Mouse (Mus musculus): ENCODE data around the gene Mapk1. TPM values are rescaled to one million over a fixed set of nuclear protein-coding genes. Genes with fewer than 3 reads are reported as not detected.

The Mapk1 gene
- total RNA-seq (2023): 100 to 1,000 TPM; 127 to 135 TPM

DNA sequence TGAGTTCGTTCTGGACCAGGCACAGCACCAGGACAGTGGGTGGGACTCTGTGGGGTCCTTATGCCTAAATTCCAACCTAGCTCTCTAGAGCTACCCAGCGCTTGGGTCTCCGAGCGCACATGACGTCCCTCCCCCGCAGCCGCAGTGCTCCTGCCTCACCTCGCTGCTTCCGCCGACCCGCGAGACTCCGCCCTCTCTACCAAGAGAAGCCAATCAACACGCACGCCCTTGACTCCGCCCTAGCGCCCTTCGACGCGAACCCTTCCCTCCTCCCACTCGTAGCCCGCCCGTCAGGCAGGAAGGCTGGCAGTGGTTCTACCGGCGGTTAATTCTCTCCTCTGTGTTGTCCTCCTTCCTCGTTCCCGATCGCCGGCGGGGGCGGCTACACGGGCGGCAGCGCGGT is at the start of gene Mapk1:
Gene Mapk1, plus strand, starts transcription at position 252 of the 403 bp plus-strand sequence.

DNA sequence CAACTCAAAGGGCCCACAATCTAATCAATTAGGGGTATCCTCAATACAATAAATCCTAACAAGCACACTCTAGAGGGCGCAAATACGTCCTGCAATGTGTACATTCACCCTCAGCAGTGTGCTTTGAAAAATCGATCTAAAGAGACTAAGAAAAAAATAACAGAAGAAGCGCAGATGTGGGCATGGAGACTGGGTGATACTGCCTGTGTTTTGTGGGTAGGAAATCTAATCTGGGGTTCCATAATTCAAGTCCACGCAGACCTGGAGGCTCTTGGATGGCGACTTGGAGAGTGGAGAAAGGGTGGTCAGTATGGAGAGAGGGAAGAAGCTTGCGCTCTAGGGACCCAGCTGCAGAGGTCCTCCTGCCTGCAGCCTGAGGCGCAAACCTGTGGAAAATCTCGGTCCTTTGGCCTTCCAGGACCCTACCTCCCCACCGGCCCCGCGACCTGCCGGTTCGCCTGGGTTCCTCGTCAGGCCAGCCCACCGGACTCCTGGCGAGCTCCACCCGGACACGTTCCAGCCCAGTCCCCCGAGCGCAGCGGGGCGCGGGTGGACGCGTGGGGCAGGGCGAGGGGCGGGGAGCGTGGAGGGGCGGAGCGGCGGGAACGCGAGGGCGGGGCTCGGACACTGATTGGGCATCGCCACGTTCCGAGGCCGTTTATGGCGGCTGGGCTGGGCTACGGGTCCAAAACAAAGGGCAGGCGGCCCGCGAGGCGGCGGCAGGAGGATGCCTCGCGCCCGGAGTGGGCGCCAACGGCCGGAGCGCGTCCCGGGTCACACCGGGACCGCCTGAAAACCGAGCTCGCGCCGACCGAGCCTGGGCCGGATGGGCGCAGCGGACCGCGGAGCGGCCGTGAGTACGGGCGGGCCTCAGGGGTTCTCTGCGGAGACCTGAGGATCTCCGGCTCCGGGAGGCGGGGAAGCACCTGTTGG is 86.6 kb downstream of the Mapk1 start, which contains the start of gene Ypel1:
Gene Ypel1, plus strand, starts transcription at position 186 of the 933 bp plus-strand sequence.

Other genes starting within 250 kb of the Mapk1 start
- 1 to 10 TPM; 1.4 to 1.8 TPM for gene Spag6l, start 153.9 kb upstream of the Mapk1 start, total RNA-seq (2023)
- not detected for gene Igll1, start 119.4 kb upstream of the Mapk1 start, total RNA-seq (2023)
- gene Top3b, start 112.6 kb upstream of the Mapk1 start, total RNA-seq (2023): 10 to 100 TPM; 69.3 to 78.1 TPM
- not detected for gene Vpreb1, start 112.5 kb upstream of the Mapk1 start, total RNA-seq (2023)
- 1 to 10 TPM; 7.1 to 7.6 TPM for gene Ppm1f, start 86.9 kb upstream of the Mapk1 start, total RNA-seq (2023)
- under 1 TPM; 0.15 to 0.55 TPM for gene Ypel1, start 86.3 kb downstream of the Mapk1 start, total RNA-seq (2023)
- gene Ppil2, start 127.9 kb downstream of the Mapk1 start, total RNA-seq (2023): 10 to 100 TPM; 90.6 to 96.3 TPM
- gene 2610318N02Rik, start 141.8 kb downstream of the Mapk1 start, total RNA-seq (2023): 1 to 10 TPM; 1.0 to 1.3 TPM
- 10 to 100 TPM; 95.6 to 99.5 TPM for gene Sdf2l1, start 149.0 kb downstream of the Mapk1 start, total RNA-seq (2023)
- 1 to 10 TPM; 7.2 to 8.4 TPM for gene Ydjc, start 161.2 kb downstream of the Mapk1 start, total RNA-seq (2023)
- under 1 TPM in 1 of 2 experiments, not detected in 1; 0.50 TPM for gene Ccdc116, start 163.8 kb downstream of the Mapk1 start, total RNA-seq (2023)
- 100 to 1,000 TPM; 179 to 186 TPM for gene Ube2l3, start 219.3 kb downstream of the Mapk1 start, total RNA-seq (2023)
- gene Rimbp3, start 225.2 kb downstream of the Mapk1 start, total RNA-seq (2023): under 1 TPM; 0.18 to 0.21 TPM

All from monocyte, adult 59 days (primary cell).